ENCODE assay signal across 21 mouse cellular contexts in genomic region chr4:76344059-76344458, GRCm38 (mm10).
DNase-seq lines count a peak whose midpoint lies in the region; ATAC-seq and TF ChIP-seq lines count a peak whose summit lies in the region.
"Had no signal": no experiment of that assay in that cellular context is flagged by ENCODE, and none has a peak within 500 bp of the region (broad histone marks: within the 10 kb centered on the region; RNA-seq: fewer than 3 reads in every experiment).

No protein-coding gene starts in this region.

- H3K4me3 ChIP-seq in kidney, adult 2 months (ENCODE audit: insufficient read depth, low read depth, low read length) = no peak overlapping the region
- no peak overlapping the region for H3K4me3 ChIP-seq in kidney, embryonic 14.5 days (ENCODE audit: low read length)
- no peak overlapping the region for H3K4me3 ChIP-seq in intestine, embryonic 16.5 days (ENCODE audit: low read length)
- H3K4me3 ChIP-seq in liver, postnatal 0 days (ENCODE audit: low read depth, low read length) = peak overlapping the region; percentile 34
- no peak overlapping the region for H3K4me3 ChIP-seq in midbrain, embryonic 16.5 days (ENCODE audit: low read depth, low read length)
- no peak overlapping the region for H3K4me3 ChIP-seq in midbrain, embryonic 11.5 days (ENCODE audit: low read depth, low read length)
- H3K4me3 ChIP-seq: forebrain, embryonic 15.5 days; gastrocnemius, adult 2 months; heart, embryonic 15.5 days; midbrain, embryonic 13.5 days; myocyte; neural tube, embryonic 15.5 days had no signal

- no peak for TF ChIP-seq CTCF in kidney, adult 2 months (conservative IDR thresholded peaks at IDR 0.05; ENCODE audit: insufficient read depth, insufficient read length, low read depth, low read length)
- no peak for TF ChIP-seq CTCF in liver, postnatal 0 days (IDR thresholded peaks at IDR 0.05; ENCODE audit: low read depth)

- no peak overlapping the region for H3K9ac ChIP-seq in kidney, embryonic 14.5 days (ENCODE audit: low read depth, low read length)
- no peak overlapping the region for H3K9ac ChIP-seq in intestine, embryonic 16.5 days (ENCODE audit: low read depth, low read length)
- H3K9ac ChIP-seq in liver, postnatal 0 days (replicated peaks) = 0 out of 2 replicates have a peak overlapping the region, but pooled peaks have one; percentile 1
- no peak overlapping the region for H3K9ac ChIP-seq in midbrain, embryonic 16.5 days (ENCODE audit: low read depth, low read length)
- H3K9ac ChIP-seq in midbrain, embryonic 11.5 days (ENCODE audit: low read length) = no peak overlapping the region
- H3K9ac ChIP-seq: forebrain, embryonic 15.5 days; heart, embryonic 15.5 days; midbrain, embryonic 13.5 days; neural tube, embryonic 15.5 days had no signal

- TF ChIP-seq EP300 in liver, postnatal 0 days (IDR thresholded peaks at IDR 0.05; ENCODE audit: low read depth) = no peak

- WGBS in kidney, adult 2 months = 60% methylated on average over 3 of the region's 3 CpGs
- 67% methylated on average over 3 of the region's 3 CpGs for WGBS in kidney, embryonic 14.5 days
- 55% methylated on average over 3 of the region's 3 CpGs for WGBS in intestine, embryonic 16.5 days
- 48% methylated on average over 3 of the region's 3 CpGs for whole genome bisulfite sequencing in liver, postnatal 0 days (ENCODE audit: insufficient replicate concordance)
- WGBS in midbrain, embryonic 16.5 days = 63% methylated on average over 3 of the region's 3 CpGs
- WGBS in midbrain, embryonic 11.5 days = 60% methylated on average over 3 of the region's 3 CpGs

- H3K4me2 ChIP-seq in kidney, embryonic 14.5 days (replicated peaks; ENCODE audit: low read depth, low read length) = no peak overlapping the region
- no peak overlapping the region for H3K4me2 ChIP-seq in intestine, embryonic 16.5 days (ENCODE audit: low read depth, low read length)
- H3K4me2 ChIP-seq in liver, postnatal 0 days (ENCODE audit: low read depth, low read length) = peak overlapping the region; percentile 53
- H3K4me2 ChIP-seq in midbrain, embryonic 16.5 days (ENCODE audit: low read length) = no peak overlapping the region
- H3K4me2 ChIP-seq in midbrain, embryonic 11.5 days = no peak overlapping the region
- H3K4me2 ChIP-seq: forebrain, embryonic 15.5 days; heart, embryonic 15.5 days; midbrain, embryonic 13.5 days; neural tube, embryonic 15.5 days had no signal

- ATAC-seq in kidney, embryonic 14.5 days (ENCODE audit: low FRiP score, low TSS enrichment) = no peak
- peak; percentile 77 for ATAC-seq in intestine, embryonic 16.5 days
- ATAC-seq in liver, postnatal 0 days = peak; percentile 94
- no peak for ATAC-seq in midbrain, embryonic 16.5 days
- no peak for ATAC-seq in midbrain, embryonic 11.5 days (ENCODE audit: low FRiP score)
- ATAC-seq: forebrain, embryonic 15.5 days; midbrain, embryonic 13.5 days had no signal

- no peaks in the 10 kb centered on the region for H3K36me3 ChIP-seq in kidney, adult 2 months (ENCODE audit: control insufficient read depth, insufficient read depth, low read length)
- H3K36me3 ChIP-seq in kidney, embryonic 14.5 days (ENCODE audit: control insufficient read depth, insufficient read depth, low read length) = no peaks in the 10 kb centered on the region
- H3K36me3 ChIP-seq in intestine, embryonic 16.5 days (ENCODE audit: control insufficient read depth, insufficient read depth, low read length) = no peaks in the 10 kb centered on the region
- no peaks in the 10 kb centered on the region for H3K36me3 ChIP-seq in liver, postnatal 0 days (replicated peaks; ENCODE audit: insufficient read depth, low read length)
- H3K36me3 ChIP-seq in midbrain, embryonic 16.5 days (ENCODE audit: control insufficient read depth, insufficient read depth, low read length) = no peaks in the 10 kb centered on the region
- H3K36me3 ChIP-seq in midbrain, embryonic 11.5 days (ENCODE audit: control insufficient read depth, insufficient read depth, low read length) = no peaks in the 10 kb centered on the region
- H3K36me3 ChIP-seq: forebrain, embryonic 15.5 days; heart, embryonic 15.5 days; midbrain, embryonic 13.5 days; neural tube, embryonic 15.5 days had no signal

- TF ChIP-seq POLR2A in kidney, adult 2 months (IDR thresholded peaks at IDR 0.05; ENCODE audit: low read depth, low read length) = no peak

- peak; percentile 84 for DNase-seq in kidney, adult 2 months
- DNase-seq in liver = peak; percentile 34
- DNase-seq in liver, postnatal 0 days = peak; percentile 58
- no peak for DNase-seq in frontal cortex, postnatal 25 days (ENCODE audit: low spot score in 2 of 2)
- DNase-seq in midbrain, embryonic 11.5 days (ENCODE audit: low spot score, missing footprints) = no peak
- DNase-seq: adrenal gland, postnatal 14 days; cerebellum, adult 18-20 months; cerebellum, postnatal 36 days; gastrocnemius, adult 2 months; heart, adult 18-20 months; lung, adult 18-20 months; lung, postnatal 4 days; thymus, adult 2 months had no signal

- peaks cover 7% of the 10 kb centered on the region; the same call in 1 of the 2 replicates for H3K4me1 ChIP-seq in kidney, adult 2 months (ENCODE audit: control insufficient read depth, insufficient read depth, low read length)
- no peaks in the 10 kb centered on the region for H3K4me1 ChIP-seq in kidney, embryonic 14.5 days (ENCODE audit: control insufficient read depth, insufficient read depth, low read length)
- peaks cover 3% of the 10 kb centered on the region; the same call in 1 of the 2 replicates for H3K4me1 ChIP-seq in intestine, embryonic 16.5 days (ENCODE audit: control insufficient read depth, insufficient read depth, low read length)
- H3K4me1 ChIP-seq in liver, postnatal 0 days (ENCODE audit: insufficient read depth) = no peaks in the 10 kb centered on the region
- no peaks in the 10 kb centered on the region for H3K4me1 ChIP-seq in midbrain, embryonic 16.5 days (ENCODE audit: control insufficient read depth, insufficient read depth, low read length)
- no peaks in the 10 kb centered on the region for H3K4me1 ChIP-seq in midbrain, embryonic 11.5 days (ENCODE audit: control insufficient read depth, insufficient read depth, low read length)
- H3K4me1 ChIP-seq: forebrain, embryonic 15.5 days; heart, embryonic 15.5 days; midbrain, embryonic 13.5 days had no signal

- peak overlapping the region; percentile 46; the same call in 1 of the 2 replicates for H3K27ac ChIP-seq in kidney, adult 2 months (ENCODE audit: insufficient read depth, low read depth, low read length)
- no peak overlapping the region for H3K27ac ChIP-seq in kidney, embryonic 14.5 days (ENCODE audit: low read depth, low read length)
- H3K27ac ChIP-seq in intestine, embryonic 16.5 days (ENCODE audit: low read length) = no peak overlapping the region
- H3K27ac ChIP-seq in liver, postnatal 0 days (ENCODE audit: low read depth) = peak overlapping the region; percentile 79
- no peak overlapping the region for H3K27ac ChIP-seq in midbrain, embryonic 16.5 days (ENCODE audit: low read length)
- no peak overlapping the region for H3K27ac ChIP-seq in midbrain, embryonic 11.5 days (ENCODE audit: low read depth, low read length)
- H3K27ac ChIP-seq: forebrain, embryonic 15.5 days; gastrocnemius, adult 2 months; heart, embryonic 15.5 days; midbrain, embryonic 13.5 days; neural tube, embryonic 15.5 days had no signal

- no peaks in the 10 kb centered on the region for H3K27me3 ChIP-seq in kidney, adult 2 months (replicated peaks; ENCODE audit: control insufficient read depth, insufficient read depth, low read length)
- no peaks in the 10 kb centered on the region for H3K27me3 ChIP-seq in kidney, embryonic 14.5 days (ENCODE audit: control insufficient read depth, insufficient read depth, low read length)
- no peaks in the 10 kb centered on the region for H3K27me3 ChIP-seq in intestine, embryonic 16.5 days (replicated peaks; ENCODE audit: control insufficient read depth, insufficient read depth, low read length)
- no peaks in the 10 kb centered on the region for H3K27me3 ChIP-seq in liver, postnatal 0 days (ENCODE audit: insufficient read depth, low read length)
- no peaks in the 10 kb centered on the region for H3K27me3 ChIP-seq in midbrain, embryonic 16.5 days (ENCODE audit: control insufficient read depth, insufficient read depth, low read depth, low read length)
- no peaks in the 10 kb centered on the region for H3K27me3 ChIP-seq in midbrain, embryonic 11.5 days (ENCODE audit: control insufficient read depth, insufficient read depth, low read length)
- H3K27me3 ChIP-seq: forebrain, embryonic 15.5 days; heart, embryonic 15.5 days; midbrain, embryonic 13.5 days; neural tube, embryonic 15.5 days had no signal

- H3K9me3 ChIP-seq in kidney, embryonic 14.5 days (ENCODE audit: control insufficient read depth, low read length) = no peaks in the 10 kb centered on the region
- no peaks in the 10 kb centered on the region for H3K9me3 ChIP-seq in intestine, embryonic 16.5 days (ENCODE audit: control insufficient read depth, low read length)
- no peaks in the 10 kb centered on the region; the same call in 1 of the 2 replicates for H3K9me3 ChIP-seq in liver, postnatal 0 days (ENCODE audit: low read length)
- no peaks in the 10 kb centered on the region for H3K9me3 ChIP-seq in midbrain, embryonic 16.5 days (replicated peaks; ENCODE audit: control insufficient read depth, low read length, poor library complexity, severe bottlenecking)
- H3K9me3 ChIP-seq in midbrain, embryonic 11.5 days (ENCODE audit: control insufficient read depth, low read length) = no peaks in the 10 kb centered on the region
- H3K9me3 ChIP-seq: forebrain, embryonic 15.5 days; heart, embryonic 15.5 days; midbrain, embryonic 13.5 days; neural tube, embryonic 15.5 days had no signal

Comparison
In these comparisons a context has a peak if more than half of its experiments do, and no peak if none do; other contexts are left out.
1. H3K27ac ChIP-seq: peak in kidney, adult 2 months (single experiment) and liver, postnatal 0 days (single experiment); none in kidney, embryonic 14.5 days (single experiment), intestine, embryonic 16.5 days (single experiment), midbrain, embryonic 16.5 days (single experiment) and midbrain, embryonic 11.5 days (single experiment).
2. DNase-seq: peak in kidney, adult 2 months (single experiment), liver (single experiment) and liver, postnatal 0 days (single experiment); none in frontal cortex, postnatal 25 days (0 of 2) and midbrain, embryonic 11.5 days (single experiment).
3. ATAC-seq: peak in intestine, embryonic 16.5 days (single experiment) and liver, postnatal 0 days (single experiment); none in kidney, embryonic 14.5 days (single experiment), midbrain, embryonic 16.5 days (single experiment) and midbrain, embryonic 11.5 days (single experiment).